Mouse (Mus musculus): ENCODE measurements around the gene Cftr. TPM values are rescaled to one million over a fixed set of nuclear protein-coding genes. Genes with fewer than 3 reads are reported as not detected.

The Cftr gene
- polyA plus RNA-seq, 1 experiment from 2014 or later, result 0.41 TPM

- H3K36me3 ChIP-seq, result no peaks in the 10 kb centered on the region
- no peak overlapping the region for H3K9ac ChIP-seq (replicated peaks)
- no peaks in the 10 kb centered on the region for H3K9me3 ChIP-seq (replicated peaks)
- 92% methylated on average over 1 of the region's 1 CpGs for WGBS
- H3K4me2 ChIP-seq, result no peak overlapping the region
- H3K4me3 ChIP-seq (replicated peaks), result no peak overlapping the region
- H3K4me1 ChIP-seq, result no peaks in the 10 kb centered on the region
- no peak for ATAC-seq (ENCODE audit: low FRiP score)
- H3K27me3 ChIP-seq (replicated peaks), result no peaks in the 10 kb centered on the region
- no peak overlapping the region for H3K27ac ChIP-seq (replicated peaks)
Measured at GRCm38 (mm10) chr6:18322950-18323349, 152.5 kb downstream of the Cftr start.

GRCm38 (mm10) chr6:18335393-18335792 lies 164.9 kb downstream of the Cftr start:
- H3K27ac ChIP-seq (replicated peaks), result no peak overlapping the region
- no peaks in the 10 kb centered on the region for H3K4me1 ChIP-seq
- WGBS, result 90% methylated on average over 3 of the region's 3 CpGs
- H3K4me2 ChIP-seq, result no peak overlapping the region
- no peak overlapping the region for H3K4me3 ChIP-seq (replicated peaks)
- ATAC-seq (ENCODE audit: low FRiP score), result no peak
- no peaks in the 10 kb centered on the region for H3K9me3 ChIP-seq (replicated peaks)
- no peaks in the 10 kb centered on the region for H3K36me3 ChIP-seq
- no peaks in the 10 kb centered on the region for H3K27me3 ChIP-seq (replicated peaks)
- no peak overlapping the region for H3K9ac ChIP-seq (replicated peaks)

- Histone ChIP-seq H3K4me2 (no peak overlapping the region), H3K27me3 (replicated peaks) (no peaks in the 10 kb centered on the region), H3K9ac (replicated peaks) (no peak overlapping the region), H3K36me3 (no peaks in the 10 kb centered on the region), H3K27ac (replicated peaks) (no peak overlapping the region), H3K9me3 (replicated peaks) (no peaks in the 10 kb centered on the region), H3K4me1 (no peaks in the 10 kb centered on the region), H3K4me3 (replicated peaks) (no peak overlapping the region)
- no peak for ATAC-seq (ENCODE audit: low FRiP score)
Measured at GRCm38 (mm10) chr6:18338307-18338706, 167.8 kb downstream of the Cftr start.

- WGBS, result 95% methylated on average over 2 of the region's 2 CpGs
- H3K36me3 ChIP-seq, result no peaks in the 10 kb centered on the region
- no peak for ATAC-seq (ENCODE audit: low FRiP score)
- no peak overlapping the region for H3K27ac ChIP-seq (replicated peaks)
- H3K9me3 ChIP-seq (replicated peaks), result no peaks in the 10 kb centered on the region
- H3K4me1 ChIP-seq, result no peaks in the 10 kb centered on the region
- H3K9ac ChIP-seq (replicated peaks), result no peak overlapping the region
- no peak overlapping the region for H3K4me3 ChIP-seq (replicated peaks)
- no peak overlapping the region for H3K4me2 ChIP-seq
- H3K27me3 ChIP-seq (replicated peaks), result no peaks in the 10 kb centered on the region
Measured at GRCm38 (mm10) chr6:18344272-18344671, 173.8 kb downstream of the Cftr start.

GRCm38 (mm10) chr6:18349153-18349858 lies 178.8 kb downstream of the Cftr start:
- ATAC-seq (ENCODE audit: low FRiP score), result no peak
- Histone ChIP-seq H3K4me3 (replicated peaks) (no peak overlapping the region), H3K4me1 (no peaks in the 10 kb centered on the region), H3K9me3 (replicated peaks) (no peaks in the 10 kb centered on the region), H3K4me2 (no peak overlapping the region), H3K9ac (replicated peaks) (no peak overlapping the region), H3K27ac (replicated peaks) (no peak overlapping the region), H3K36me3 (no peaks in the 10 kb centered on the region), H3K27me3 (replicated peaks) (no peaks in the 10 kb centered on the region)
- 82% methylated on average over 3 of the region's 3 CpGs for WGBS

- Histone ChIP-seq H3K9me3 (replicated peaks) (no peaks in the 10 kb centered on the region), H3K4me3 (replicated peaks) (no peak overlapping the region), H3K27me3 (replicated peaks) (no peaks in the 10 kb centered on the region), H3K36me3 (0 out of 2 replicates have a peak, but pooled peaks cover under 1% of the 10 kb centered on the region), H3K27ac (replicated peaks) (no peak overlapping the region), H3K4me2 (no peak overlapping the region), H3K4me1 (no peaks in the 10 kb centered on the region), H3K9ac (replicated peaks) (no peak overlapping the region)
- 69% methylated on average over 1 of the region's 1 CpGs for WGBS
- ATAC-seq (ENCODE audit: low FRiP score), result no peak
Measured at GRCm38 (mm10) chr6:18360154-18360553, 189.7 kb downstream of the Cftr start.

GRCm38 (mm10) chr6:18360955-18361354 lies 190.5 kb downstream of the Cftr start:
- Histone ChIP-seq H3K27ac (replicated peaks) (no peak overlapping the region), H3K4me2 (no peak overlapping the region), H3K36me3 (0 out of 2 replicates have a peak, but pooled peaks cover 2% of the 10 kb centered on the region), H3K4me3 (replicated peaks) (no peak overlapping the region), H3K9ac (replicated peaks) (no peak overlapping the region), H3K27me3 (replicated peaks) (no peaks in the 10 kb centered on the region), H3K4me1 (no peaks in the 10 kb centered on the region), H3K9me3 (replicated peaks) (no peaks in the 10 kb centered on the region)
- no peak for ATAC-seq (ENCODE audit: low FRiP score)

GRCm38 (mm10) chr6:18362232-18362631 lies 191.7 kb downstream of the Cftr start:
- WGBS, result 91% methylated on average over 5 of the region's 5 CpGs
- Histone ChIP-seq H3K27me3 (replicated peaks) (no peaks in the 10 kb centered on the region), H3K9ac (replicated peaks) (no peak overlapping the region), H3K27ac (replicated peaks) (no peak overlapping the region), H3K4me3 (replicated peaks) (no peak overlapping the region), H3K4me1 (no peaks in the 10 kb centered on the region), H3K4me2 (no peak overlapping the region), H3K9me3 (replicated peaks) (no peaks in the 10 kb centered on the region), H3K36me3 (peaks cover 3% of the 10 kb centered on the region; the same call in 1 of the 2 replicates)
- ATAC-seq (ENCODE audit: low FRiP score), result no peak

- no peak overlapping the region for H3K4me2 ChIP-seq
- H3K4me3 ChIP-seq (replicated peaks), result no peak overlapping the region
- no peak overlapping the region for H3K9ac ChIP-seq (replicated peaks)
- peaks cover 15% of the 10 kb centered on the region; the same call in 1 of the 2 replicates for H3K36me3 ChIP-seq
- H3K4me1 ChIP-seq, result no peaks in the 10 kb centered on the region
- H3K9me3 ChIP-seq (replicated peaks), result no peaks in the 10 kb centered on the region
- H3K27me3 ChIP-seq (replicated peaks), result no peaks in the 10 kb centered on the region
- WGBS, result 63% methylated on average over 3 of the region's 3 CpGs
- ATAC-seq (ENCODE audit: low FRiP score), result no peak
- no peak overlapping the region for H3K27ac ChIP-seq (replicated peaks)
Measured at GRCm38 (mm10) chr6:18369054-18369453, 198.6 kb downstream of the Cftr start.

- Histone ChIP-seq H3K4me2 (no peak overlapping the region), H3K27ac (replicated peaks) (no peak overlapping the region), H3K9ac (replicated peaks) (no peak overlapping the region), H3K4me1 (no peaks in the 10 kb centered on the region), H3K9me3 (replicated peaks) (no peaks in the 10 kb centered on the region), H3K4me3 (replicated peaks) (no peak overlapping the region), H3K27me3 (replicated peaks) (no peaks in the 10 kb centered on the region), H3K36me3 (peaks cover 18% of the 10 kb centered on the region)
- no peak for ATAC-seq (ENCODE audit: low FRiP score)
- 98% methylated on average over 4 of the region's 4 CpGs for WGBS
Measured at GRCm38 (mm10) chr6:18369723-18370122, 199.2 kb downstream of the Cftr start.
